In the genomic region with DNA sequence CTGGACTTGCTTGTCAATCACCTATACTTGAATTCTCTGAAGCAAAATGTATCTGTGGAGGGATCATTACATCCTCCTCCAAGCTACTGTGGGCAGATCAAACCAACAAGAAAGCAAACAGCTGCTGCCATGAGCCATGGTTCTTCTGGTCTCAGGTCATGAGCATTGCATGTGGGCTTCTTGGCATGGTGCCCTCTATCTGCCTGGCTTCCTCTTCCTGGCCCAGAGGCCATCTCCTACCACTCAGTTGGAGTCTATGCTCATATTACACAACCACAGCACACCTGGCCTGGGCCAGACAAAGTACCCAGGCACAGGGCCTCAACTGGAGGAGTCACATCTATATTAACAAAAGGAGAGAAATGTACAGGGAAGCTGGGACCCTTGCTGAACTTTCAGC, we compare ENCODE assay signal across 14 mouse cellular contexts.
A peak's percentile ranks its signal among the peaks of the same experiment; 100 is the strongest.
DNase-seq lines count a peak whose midpoint lies in the region; ATAC-seq and TF ChIP-seq lines count a peak whose summit lies in the region.
"Had no signal": no experiment of that assay in that cellular context is flagged by ENCODE, and none has a peak within 500 bp of the region (broad histone marks: within the 10 kb centered on the region; RNA-seq: fewer than 3 reads in every experiment).

No protein-coding gene starts in this region.

- H3K27ac ChIP-seq in intestine, postnatal 0 days (ENCODE audit: low read depth, low read length), result no peak overlapping the region
- H3K27ac ChIP-seq in intestine, embryonic 15.5 days, result no peak overlapping the region
- H3K27ac ChIP-seq: hindbrain, embryonic 15.5 days; liver, embryonic 14.5 days had no signal

- no peak for TF ChIP-seq POLR2A in lung, adult 2 months (IDR thresholded peaks at IDR 0.05; ENCODE audit: borderline replicate concordance, extremely low read depth, low read depth, low read length)

- no peak for TF ChIP-seq CTCF in intestine, postnatal 0 days (IDR thresholded peaks at IDR 0.05; ENCODE audit: low read depth)
- TF ChIP-seq CTCF in lung, adult 2 months (IDR thresholded peaks at IDR 0.05; ENCODE audit: insufficient read depth, low read length), result no peak

- H3K9ac ChIP-seq in intestine, postnatal 0 days (ENCODE audit: low read depth, low read length), result no peak overlapping the region
- H3K9ac ChIP-seq in intestine, embryonic 15.5 days, result no peak overlapping the region
- H3K9ac ChIP-seq: hindbrain, embryonic 15.5 days; liver, embryonic 14.5 days had no signal

- DNase-seq in lung, postnatal 36 days, result peak; percentile 30
- DNase-seq in lung, adult 2 months, result no peak
- peak; percentile 13 for DNase-seq in thymus, postnatal 25 days
- no peak for DNase-seq in adrenal gland, adult 2 months
- DNase-seq: adrenal gland, postnatal 36 days; gastrocnemius, postnatal 10 days; heart, postnatal 10 days had no signal

- H3K4me3 ChIP-seq in intestine, postnatal 0 days (ENCODE audit: low read depth, low read length), result no peak overlapping the region
- no peak overlapping the region for H3K4me3 ChIP-seq in intestine, embryonic 15.5 days (replicated peaks)
- no peak overlapping the region for H3K4me3 ChIP-seq in lung, adult 2 months (replicated peaks; ENCODE audit: extremely low read depth, low read depth, low read length)
- H3K4me3 ChIP-seq: erythroblast, embryonic 14.5 days; hindbrain, embryonic 15.5 days had no signal

- peak; percentile 56; the same call in 1 of the 2 replicates for ATAC-seq in intestine, postnatal 0 days
- no peak for ATAC-seq in intestine, embryonic 15.5 days
- ATAC-seq in common myeloid progenitor, adult 5-6 weeks (replicated peaks; ENCODE audit: low read depth, poor library complexity, severe bottlenecking), result peak; percentile 41

- H3K27me3 ChIP-seq in intestine, postnatal 0 days (replicated peaks; ENCODE audit: control insufficient read depth, insufficient read depth, low read length), result no peaks in the 10 kb centered on the region
- no peaks in the 10 kb centered on the region for H3K27me3 ChIP-seq in intestine, embryonic 15.5 days (replicated peaks)
- H3K27me3 ChIP-seq: hindbrain, embryonic 15.5 days had no signal

- no peaks in the 10 kb centered on the region for H3K9me3 ChIP-seq in intestine, postnatal 0 days (ENCODE audit: control insufficient read depth)
- no peaks in the 10 kb centered on the region for H3K9me3 ChIP-seq in intestine, embryonic 15.5 days
- H3K9me3 ChIP-seq: hindbrain, embryonic 15.5 days had no signal

- no peaks in the 10 kb centered on the region for H3K36me3 ChIP-seq in intestine, postnatal 0 days (ENCODE audit: control insufficient read depth, insufficient read depth)
- no peaks in the 10 kb centered on the region for H3K36me3 ChIP-seq in intestine, embryonic 15.5 days
- H3K36me3 ChIP-seq: hindbrain, embryonic 15.5 days had no signal

- H3K4me2 ChIP-seq in intestine, postnatal 0 days (replicated peaks; ENCODE audit: low read depth), result no peak overlapping the region
- no peak overlapping the region for H3K4me2 ChIP-seq in intestine, embryonic 15.5 days (replicated peaks)
- H3K4me2 ChIP-seq: hindbrain, embryonic 15.5 days; midbrain, embryonic 11.5 days had no signal

- H3K4me1 ChIP-seq in intestine, postnatal 0 days (replicated peaks; ENCODE audit: control insufficient read depth, insufficient read depth, low read length), result no peaks in the 10 kb centered on the region
- no peaks in the 10 kb centered on the region for H3K4me1 ChIP-seq in intestine, embryonic 15.5 days (replicated peaks)
- no peaks in the 10 kb centered on the region for H3K4me1 ChIP-seq in lung, adult 2 months (ENCODE audit: control insufficient read depth, insufficient read depth, low read length)
- H3K4me1 ChIP-seq: hindbrain, embryonic 15.5 days had no signal

Comparison
In these comparisons a context has a peak if more than half of its experiments do, and no peak if none do; other contexts are left out.
1. DNase-seq: peak in lung, postnatal 36 days (single experiment) and thymus, postnatal 25 days (single experiment); none in lung, adult 2 months (single experiment) and adrenal gland, adult 2 months (single experiment).